Mouse (Mus musculus) lung, postnatal 0 days (tissue): ENCODE data around the gene Lingo4.

Experiments used
- CTCF ChIP-seq: IDR thresholded peaks from 2 replicates; pipeline ENCODE4 v1.5.1; 2016; ENCODE audit warnings: antibody characterized with exemption, mild to moderate bottlenecking
- EP300 ChIP-seq: IDR thresholded peaks from 2 replicates; pipeline ENCODE4 v1.6.1; 2016; ENCODE audit warnings: antibody characterized with exemption, mild to moderate bottlenecking, control low read depth

- TF ChIP-seq CTCF, result no peak
- no peak for TF ChIP-seq EP300
These were observed 30.8 kb upstream of the Lingo4 start for GRCm38 (mm10) chr3:94367511-94367910.
